ENCODE assay signal across 8 mouse cellular contexts in genomic region chr5:137627991-137628390, GRCm38 (mm10). TPM values are rescaled to one million over a fixed set of nuclear protein-coding genes. Genes with fewer than 3 reads are reported as not detected.
DNase-seq lines count a peak whose midpoint lies in the region; ATAC-seq lines count a peak whose summit lies in the region.

No protein-coding gene starts in this region.

- peak overlapping the region; percentile 84 for H3K4me2 ChIP-seq in heart, embryonic 15.5 days
- H3K4me2 ChIP-seq in limb, embryonic 15.5 days: peak overlapping the region; percentile 52
- peak overlapping the region; percentile 74 for H3K4me2 ChIP-seq in neural tube, embryonic 15.5 days

- no peaks in the 10 kb centered on the region for H3K27me3 ChIP-seq in heart, embryonic 15.5 days
- H3K27me3 ChIP-seq in limb, embryonic 15.5 days: no peaks in the 10 kb centered on the region
- H3K27me3 ChIP-seq in neural tube, embryonic 15.5 days (replicated peaks): no peaks in the 10 kb centered on the region

- H3K9me3 ChIP-seq in heart, embryonic 15.5 days (replicated peaks): no peaks in the 10 kb centered on the region
- H3K9me3 ChIP-seq in limb, embryonic 15.5 days: no peaks in the 10 kb centered on the region
- H3K9me3 ChIP-seq in neural tube, embryonic 15.5 days (replicated peaks): no peaks in the 10 kb centered on the region

- H3K4me1 ChIP-seq in heart, embryonic 15.5 days (replicated peaks): peaks cover 34% of the 10 kb centered on the region
- peaks cover 44% of the 10 kb centered on the region for H3K4me1 ChIP-seq in limb, embryonic 15.5 days
- peaks cover 39% of the 10 kb centered on the region for H3K4me1 ChIP-seq in neural tube, embryonic 15.5 days

- peak; percentile 34 for DNase-seq in cerebellum, adult 8-10 months
- no peak for DNase-seq in cerebellum, adult 9-11 months
- DNase-seq in MN1 (ENCODE audit: low spot score): peak; percentile 61
- no peak for DNase-seq in layer of hippocampus, adult 18-20 months (ENCODE audit: low spot score in 2 of 2)
- no peak for DNase-seq in spleen, postnatal 4 days (ENCODE audit: low spot score in 2 of 2)

- H3K27ac ChIP-seq in heart, embryonic 15.5 days: peak overlapping the region; percentile 92
- H3K27ac ChIP-seq in limb, embryonic 15.5 days: peak overlapping the region; percentile 84
- peak overlapping the region; percentile 91 for H3K27ac ChIP-seq in neural tube, embryonic 15.5 days (replicated peaks)

- peak overlapping the region; percentile 71 for H3K9ac ChIP-seq in heart, embryonic 15.5 days
- H3K9ac ChIP-seq in limb, embryonic 15.5 days: peak overlapping the region; percentile 35
- peak overlapping the region; percentile 67 for H3K9ac ChIP-seq in neural tube, embryonic 15.5 days (replicated peaks)

- no peak for ATAC-seq in heart, embryonic 15.5 days (replicated peaks; ENCODE audit: insufficient number of reproducible peaks, insufficient read depth, low FRiP score, low read depth)
- ATAC-seq in limb, embryonic 15.5 days (ENCODE audit: insufficient number of reproducible peaks, low FRiP score, low TSS enrichment, low read depth): no peak
- no peak for ATAC-seq in neural tube, embryonic 15.5 days (ENCODE audit: low FRiP score)

- whole genome bisulfite sequencing in heart, embryonic 15.5 days: 4% methylated on average over 9 of the region's 9 CpGs
- under 1% methylated on average over 9 of the region's 9 CpGs for WGBS in limb, embryonic 15.5 days
- 5% methylated on average over 9 of the region's 9 CpGs for WGBS in neural tube, embryonic 15.5 days

- no peaks in the 10 kb centered on the region for H3K36me3 ChIP-seq in heart, embryonic 15.5 days
- no peaks in the 10 kb centered on the region; the same call in 1 of the 2 replicates for H3K36me3 ChIP-seq in limb, embryonic 15.5 days
- no peaks in the 10 kb centered on the region for H3K36me3 ChIP-seq in neural tube, embryonic 15.5 days

- H3K4me3 ChIP-seq in heart, embryonic 15.5 days: peak overlapping the region; percentile 93
- H3K4me3 ChIP-seq in limb, embryonic 15.5 days: peak overlapping the region; percentile 98
- H3K4me3 ChIP-seq in neural tube, embryonic 15.5 days (replicated peaks): peak overlapping the region; percentile 59

RNA-seq across cellular contexts. Expression of gene Fbxo24, which starts 0.8 kb away (rescaled TPM):
- 0.11 and 0.23 TPM in 2 replicates for polyA plus RNA-seq in heart, embryonic 15.5 days (2015; fragmentation: Nextera tagmentation; extraction: Ambion mirVana)
- 0.09 TPM in 1 of 2 replicates, not detected in the other for polyA plus RNA-seq in limb, embryonic 15.5 days (2015; fragmentation: Nextera tagmentation; extraction: Ambion mirVana)
- polyA plus RNA-seq in neural tube, embryonic 15.5 days (2015; fragmentation: Nextera tagmentation; extraction: Ambion mirVana): 0.09 and 0.17 TPM in 2 replicates
- total RNA-seq in layer of hippocampus, adult 18-20 months (2021): under 1 TPM; 0.20 to 0.47 TPM

RNA-seq across cellular contexts. Expression of gene Lrch4, which starts 0.9 kb away (rescaled TPM):
- 20.7 and 26.7 TPM in 2 replicates for polyA plus RNA-seq in heart, embryonic 15.5 days (2015; fragmentation: Nextera tagmentation; extraction: Ambion mirVana)
- 32.8 and 34.1 TPM in 2 replicates for polyA plus RNA-seq in limb, embryonic 15.5 days (2015; fragmentation: Nextera tagmentation; extraction: Ambion mirVana)
- 16.0 and 27.4 TPM in 2 replicates for polyA plus RNA-seq in neural tube, embryonic 15.5 days (2015; fragmentation: Nextera tagmentation; extraction: Ambion mirVana)
- 10 to 100 TPM; 18.9 to 24.2 TPM for total RNA-seq in layer of hippocampus, adult 18-20 months (2021)

RNA-seq across cellular contexts. Expression of gene Gm20605, which starts 1.0 kb away (rescaled TPM):
- 7.1 and 12.2 TPM in 2 replicates for polyA plus RNA-seq in heart, embryonic 15.5 days (2015; fragmentation: Nextera tagmentation; extraction: Ambion mirVana)
- 8.0 and 8.5 TPM in 2 replicates for polyA plus RNA-seq in limb, embryonic 15.5 days (2015; fragmentation: Nextera tagmentation; extraction: Ambion mirVana)
- 7.9 and 9.0 TPM in 2 replicates for polyA plus RNA-seq in neural tube, embryonic 15.5 days (2015; fragmentation: Nextera tagmentation; extraction: Ambion mirVana)
- 10 to 100 TPM; 13.5 to 21.4 TPM for total RNA-seq in layer of hippocampus, adult 18-20 months (2021)

RNA-seq across cellular contexts. Expression of gene Sap25, which starts 13.1 kb away (rescaled TPM):
- 4.0 and 6.0 TPM in 2 replicates for polyA plus RNA-seq in heart, embryonic 15.5 days (2015; fragmentation: Nextera tagmentation; extraction: Ambion mirVana)
- 4.8 and 6.0 TPM in 2 replicates for polyA plus RNA-seq in limb, embryonic 15.5 days (2015; fragmentation: Nextera tagmentation; extraction: Ambion mirVana)
- 5.4 TPM in 2 replicates for polyA plus RNA-seq in neural tube, embryonic 15.5 days (2015; fragmentation: Nextera tagmentation; extraction: Ambion mirVana)
- 1 to 10 TPM; 8.2 to 9.5 TPM for total RNA-seq in layer of hippocampus, adult 18-20 months (2021)

RNA-seq across cellular contexts. Expression of gene Pcolce, which starts 14.4 kb away (rescaled TPM):
- polyA plus RNA-seq in heart, embryonic 15.5 days (2015; fragmentation: Nextera tagmentation; extraction: Ambion mirVana): 117 and 129 TPM in 2 replicates
- 303 and 362 TPM in 2 replicates for polyA plus RNA-seq in limb, embryonic 15.5 days (2015; fragmentation: Nextera tagmentation; extraction: Ambion mirVana)
- polyA plus RNA-seq in neural tube, embryonic 15.5 days (2015; fragmentation: Nextera tagmentation; extraction: Ambion mirVana): 48.4 and 54.1 TPM in 2 replicates
- total RNA-seq in layer of hippocampus, adult 18-20 months (2021): 1 to 10 TPM; 6.1 to 7.5 TPM

Comparison
In these comparisons a context has a peak if more than half of its experiments do, and no peak if none do; other contexts are left out.
1. DNase-seq: peak in cerebellum, adult 8-10 months (single experiment) and MN1 (single experiment); none in cerebellum, adult 9-11 months (single experiment), layer of hippocampus, adult 18-20 months (0 of 2) and spleen, postnatal 4 days (0 of 2).
2. Peak in every context shown above with its lines, with median percentiles within 50 percentile points of each other: H3K27ac ChIP-seq, H3K4me2 ChIP-seq, H3K4me3 ChIP-seq and H3K9ac ChIP-seq.